In genomic region chr13:75840752-75841285, GRCm38 (mm10) we compare ENCODE assay signal across 8 mouse cellular contexts. TPM values are rescaled to one million over a fixed set of nuclear protein-coding genes. Genes with fewer than 3 reads are reported as not detected.
DNase-seq lines count a peak whose midpoint lies in the region; ATAC-seq and TF ChIP-seq lines count a peak whose summit lies in the region.

No protein-coding gene starts in this region.

- ATAC-seq in frontal cortex, adult (ENCODE audit: low TSS enrichment): peak; percentile 27
- no peak for ATAC-seq in embryonic facial prominence, embryonic 14.5 days (ENCODE audit: low read depth)
- ATAC-seq in hindbrain, embryonic 15.5 days (ENCODE audit: low FRiP score, low read depth): no peak
- no peak for ATAC-seq in midbrain, embryonic 11.5 days (ENCODE audit: low FRiP score)
- no peak for ATAC-seq in activated CD4-positive, CD25-positive, alpha-beta regulatory T cell, adult 4 months

- TF ChIP-seq CTCF in C2C12 (IDR thresholded peaks at IDR 0.05; ENCODE audit: control insufficient read depth, insufficient read depth, insufficient read length): no peak

- H3ac ChIP-seq in C2C12 (ENCODE audit: control insufficient read depth, insufficient read length, low read depth): peak overlapping the region; percentile 51

- H3K4me1 ChIP-seq in embryonic facial prominence, embryonic 14.5 days (ENCODE audit: control insufficient read depth, insufficient read depth, low read length): peaks cover 14% of the 10 kb centered on the region; the same call in 1 of the 2 replicates
- H3K4me1 ChIP-seq in hindbrain, embryonic 15.5 days (replicated peaks): peaks cover 30% of the 10 kb centered on the region
- H3K4me1 ChIP-seq in midbrain, embryonic 11.5 days (ENCODE audit: control insufficient read depth, insufficient read depth, low read length): peaks cover 8% of the 10 kb centered on the region; the same call in 1 of the 2 replicates

- WGBS in embryonic facial prominence, embryonic 14.5 days: 54% methylated on average over 6 of the region's 6 CpGs
- WGBS in hindbrain, embryonic 15.5 days: 52% methylated on average over 6 of the region's 6 CpGs
- WGBS in midbrain, embryonic 11.5 days: 49% methylated on average over 6 of the region's 6 CpGs

- no peak for DNase-seq in frontal cortex, postnatal 25 days (ENCODE audit: low spot score in 2 of 2)
- DNase-seq in embryonic facial prominence, embryonic 14.5 days (ENCODE audit: low spot score): no peak
- DNase-seq in midbrain, embryonic 11.5 days (ENCODE audit: low spot score, missing footprints): no peak
- no peak for DNase-seq in thymus, postnatal 14 days

- H3K27me3 ChIP-seq in C2C12 (ENCODE audit: control insufficient read depth, insufficient read depth, insufficient read length): no peaks in the 10 kb centered on the region
- no peaks in the 10 kb centered on the region for H3K27me3 ChIP-seq in embryonic facial prominence, embryonic 14.5 days (replicated peaks; ENCODE audit: control insufficient read depth, insufficient read depth, low read length)
- H3K27me3 ChIP-seq in hindbrain, embryonic 15.5 days: no peaks in the 10 kb centered on the region
- no peaks in the 10 kb centered on the region for H3K27me3 ChIP-seq in midbrain, embryonic 11.5 days (ENCODE audit: control insufficient read depth, insufficient read depth, low read length)

- no peak overlapping the region for H3K27ac ChIP-seq in embryonic facial prominence, embryonic 14.5 days (replicated peaks; ENCODE audit: low read depth, low read length)
- peak overlapping the region; percentile 77 for H3K27ac ChIP-seq in hindbrain, embryonic 15.5 days (replicated peaks)
- no peak overlapping the region for H3K27ac ChIP-seq in midbrain, embryonic 11.5 days (ENCODE audit: low read depth, low read length)

- H3K4me3 ChIP-seq in C2C12 (ENCODE audit: insufficient read depth, poor library complexity, severe bottlenecking): peak overlapping the region; percentile 59
- peak overlapping the region; percentile 50 for H3K4me3 ChIP-seq in embryonic facial prominence, embryonic 14.5 days (ENCODE audit: low read depth, low read length)
- H3K4me3 ChIP-seq in hindbrain, embryonic 15.5 days: peak overlapping the region; percentile 50
- peak overlapping the region; percentile 46 for H3K4me3 ChIP-seq in midbrain, embryonic 11.5 days (ENCODE audit: low read depth, low read length)

- no peaks in the 10 kb centered on the region for H3K9me3 ChIP-seq in embryonic facial prominence, embryonic 14.5 days (ENCODE audit: control insufficient read depth, low read length)
- no peaks in the 10 kb centered on the region for H3K9me3 ChIP-seq in hindbrain, embryonic 15.5 days
- no peaks in the 10 kb centered on the region for H3K9me3 ChIP-seq in midbrain, embryonic 11.5 days (ENCODE audit: control insufficient read depth, low read length)

- peaks cover 26% of the 10 kb centered on the region for H3K79me2 ChIP-seq in C2C12 (ENCODE audit: control insufficient read depth, insufficient read depth)

- H3K36me3 ChIP-seq in C2C12 (ENCODE audit: control insufficient read depth, insufficient read depth): no peaks in the 10 kb centered on the region
- H3K36me3 ChIP-seq in embryonic facial prominence, embryonic 14.5 days (ENCODE audit: control insufficient read depth, insufficient read depth, low read length): no peaks in the 10 kb centered on the region
- no peaks in the 10 kb centered on the region for H3K36me3 ChIP-seq in hindbrain, embryonic 15.5 days
- H3K36me3 ChIP-seq in midbrain, embryonic 11.5 days (ENCODE audit: control insufficient read depth, insufficient read depth, low read length): no peaks in the 10 kb centered on the region

- H3K79me3 ChIP-seq in C2C12 (ENCODE audit: low read depth): peaks cover 15% of the 10 kb centered on the region

- H3K9ac ChIP-seq in embryonic facial prominence, embryonic 14.5 days (ENCODE audit: low read depth, low read length): peak overlapping the region; percentile 58
- H3K9ac ChIP-seq in hindbrain, embryonic 15.5 days: peak overlapping the region; percentile 51
- no peak overlapping the region; the same call in 1 of the 2 replicates for H3K9ac ChIP-seq in midbrain, embryonic 11.5 days (ENCODE audit: low read length)

- peak overlapping the region; percentile 61 for H3K4me2 ChIP-seq in embryonic facial prominence, embryonic 14.5 days (ENCODE audit: low read depth, low read length)
- H3K4me2 ChIP-seq in hindbrain, embryonic 15.5 days: peak overlapping the region; percentile 63
- peak overlapping the region; percentile 67 for H3K4me2 ChIP-seq in midbrain, embryonic 11.5 days

TF ChIP-seq in C2C12, 6 proteins besides CTCF, POLR2A, EP300 and RAD21:
- TF ChIP-seq CEBPB (IDR thresholded peaks at IDR 0.05; ENCODE audit: low read depth) (no peak), USF1 (IDR thresholded peaks at IDR 0.05; ENCODE audit: low read depth) (no peak), MAX (IDR thresholded peaks at IDR 0.05) (no peak), MYOD1 (IDR thresholded peaks at IDR 0.05; ENCODE audit: control insufficient read depth, insufficient read length, low read depth) (no peak), MYOG (IDR thresholded peaks at IDR 0.05; ENCODE audit: control insufficient read depth, extremely low read depth, insufficient read length) (no peak), FOSL1 (IDR thresholded peaks at IDR 0.05; ENCODE audit: insufficient read depth, low read length, poor library complexity, severe bottlenecking) (no peak)
TF ChIP-seq in C2C12: peak in this region for 0.

RNA-seq across cellular contexts. Expression of gene Glrx, which starts 1.2 kb away (rescaled TPM):
- 41.9 TPM for polyA plus RNA-seq in C2C12 (2012; fragmentation: generic; extraction: Trizol)
- 38.0 and 41.7 TPM in 2 replicates for polyA plus RNA-seq in embryonic facial prominence, embryonic 14.5 days (2014; fragmentation: Nextera tagmentation; extraction: Ambion mirVana)
- polyA plus RNA-seq in hindbrain, embryonic 15.5 days (2015; fragmentation: Nextera tagmentation; extraction: Ambion mirVana): 63.5 and 68.7 TPM in 2 replicates
- 30.8 and 31.3 TPM in 2 replicates for polyA plus RNA-seq in midbrain, embryonic 11.5 days (2014; fragmentation: Nextera tagmentation; extraction: Ambion mirVana)
- polyA plus RNA-seq in activated CD4-positive, CD25-positive, alpha-beta regulatory T cell, adult 4 months (2017; shearing (Covaris generic)): 100 to 1,000 TPM; 318 to 351 TPM
